Mouse (Mus musculus) B cell, adult 62 days (primary cell): Measurements from ENCODE around the gene Slc1a2. TPM values are rescaled to one million over a fixed set of nuclear protein-coding genes. Genes with fewer than 3 reads are reported as not detected.

Source experiments
- total RNA-seq: library from RNA; stranded (reverse); gene quantifications from 4 replicates; pipeline ENCODE4 v1.2.4, GENCODE M21; 2023

Gene Slc1a2
- total RNA-seq: 0.34 to 0.36 TPM in 2 of 4 replicates, not detected in the others

DNA sequence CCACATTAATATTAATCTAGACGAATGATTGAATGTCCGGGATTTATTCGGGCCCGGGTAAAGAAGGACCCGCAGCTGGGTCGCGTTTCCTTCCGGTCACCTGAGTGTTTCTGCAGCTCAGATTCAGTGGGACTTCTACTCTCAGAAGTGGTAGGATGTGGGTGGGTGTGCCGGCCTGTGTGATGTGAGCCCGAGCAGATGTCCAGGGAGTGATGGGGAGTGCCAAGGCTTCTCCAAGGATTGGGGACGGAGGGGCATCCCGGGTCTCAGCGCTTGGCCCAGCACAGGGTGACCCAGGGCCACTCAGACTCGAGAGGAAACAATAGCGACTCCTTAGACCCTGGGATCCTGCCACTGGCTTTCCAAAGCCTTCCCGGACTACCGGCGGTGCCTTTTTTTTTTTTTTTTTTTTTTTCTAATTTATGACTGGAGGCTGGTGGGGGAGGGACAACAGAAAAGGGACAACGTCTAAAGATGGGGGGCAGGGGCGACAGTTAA lies at the start of gene Slc1a2:
Gene Slc1a2 (plus strand): TSS at position 497 of the 498 bp plus-strand sequence.

Other genes starting within 250 kb of the Slc1a2 start
- 0.22 to 0.29 TPM in 2 of 4 replicates, not detected in the others for gene Fjx1, start 206.2 kb upstream of the Slc1a2 start, total RNA-seq
- gene Pamr1, start 108.6 kb upstream of the Slc1a2 start, total RNA-seq: 0.72 to 2.8 TPM (median 0.93 TPM) in 4 replicates
- gene Cd44, start 243.0 kb downstream of the Slc1a2 start, total RNA-seq: 88.3 to 96.2 TPM (median 91.7 TPM) in 4 replicates